Mouse (Mus musculus): ENCODE measurements around the gene Myadml2. TPM values are rescaled to one million over a fixed set of nuclear protein-coding genes. Genes with fewer than 3 reads are reported as not detected.

Myadml2 gene
- polyA plus RNA-seq, 1 experiment: not detected

DNA sequence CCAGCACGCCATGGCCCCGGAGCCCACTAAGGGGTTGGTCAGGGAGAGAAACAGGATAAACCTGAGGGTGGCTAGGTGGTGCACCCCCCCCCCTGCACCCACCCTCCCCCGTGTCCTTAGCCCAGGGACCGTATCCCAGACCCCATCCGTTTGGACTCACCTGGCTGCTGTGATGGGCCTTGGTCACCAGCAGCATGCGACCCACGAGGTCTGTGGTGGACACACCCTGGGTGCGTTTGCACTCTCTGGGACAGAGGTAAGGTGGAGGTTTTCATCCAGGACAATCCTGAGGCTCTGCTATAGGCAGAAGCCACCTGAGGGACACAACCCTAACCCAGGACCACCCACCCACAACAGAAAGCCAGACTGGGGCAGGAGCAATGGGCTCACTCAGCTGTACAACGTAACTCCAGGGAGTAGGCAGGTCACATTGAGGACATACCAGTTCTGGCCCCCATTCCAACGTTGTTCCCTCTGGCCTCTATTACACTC is 34.4 kb downstream of the Myadml2 start:
- TF ChIP-seq GATA1 (IDR thresholded peaks at IDR 0.05; ENCODE audit: low read length): no peak

DNA sequence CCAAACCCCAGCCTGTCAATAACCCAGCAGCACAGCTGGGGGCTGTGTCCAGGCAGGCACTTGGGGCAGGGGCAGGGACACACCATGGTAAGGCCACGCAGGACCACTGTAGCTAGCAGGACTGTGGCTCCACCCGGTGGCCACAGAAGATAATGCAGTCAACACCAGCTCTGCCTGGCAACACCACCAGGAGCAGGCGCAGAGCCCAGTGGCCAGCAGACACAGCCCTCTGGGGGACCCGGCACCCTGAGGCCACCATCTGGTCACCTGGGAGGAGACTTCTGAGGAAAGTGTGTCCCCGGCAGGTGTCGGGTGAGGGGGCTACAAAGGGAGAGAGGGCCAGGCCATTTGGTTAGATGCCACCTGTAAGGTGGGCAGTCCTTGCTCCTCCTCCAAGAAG is 35.2 kb downstream of the Myadml2 start:
- no peak for TF ChIP-seq GATA1 (IDR thresholded peaks at IDR 0.05; ENCODE audit: low read length)

DNA sequence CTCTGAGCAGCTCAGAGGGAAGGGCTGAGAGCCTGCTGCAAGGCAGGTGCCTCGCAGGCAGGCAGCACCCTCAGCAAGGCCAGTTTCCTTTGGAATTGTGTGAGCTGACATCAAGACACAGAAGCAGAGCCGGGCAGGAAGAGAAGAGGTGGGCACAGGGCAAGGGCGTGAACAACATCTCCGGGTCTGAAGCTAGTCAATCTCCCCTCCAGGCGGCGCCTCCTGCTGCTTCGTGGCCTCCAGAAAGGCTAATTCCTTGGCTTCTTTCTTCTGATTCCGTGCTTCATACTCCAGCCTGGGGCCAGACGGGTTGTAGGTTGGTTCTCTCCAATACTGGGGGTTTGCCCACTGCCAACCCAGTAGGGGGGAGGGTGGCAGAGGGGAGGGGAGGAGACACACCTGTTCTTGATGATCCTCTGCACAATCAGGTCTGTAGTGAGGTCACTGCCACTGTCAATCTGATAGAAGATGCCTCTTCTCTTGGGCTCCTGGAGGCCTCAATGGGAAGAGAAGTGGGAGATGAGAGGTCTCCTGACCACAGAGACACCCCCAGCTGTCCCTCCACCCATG is 37.4 kb downstream of the Myadml2 start:
- TF ChIP-seq GATA1 (IDR thresholded peaks at IDR 0.05; ENCODE audit: low read length): no peak

DNA sequence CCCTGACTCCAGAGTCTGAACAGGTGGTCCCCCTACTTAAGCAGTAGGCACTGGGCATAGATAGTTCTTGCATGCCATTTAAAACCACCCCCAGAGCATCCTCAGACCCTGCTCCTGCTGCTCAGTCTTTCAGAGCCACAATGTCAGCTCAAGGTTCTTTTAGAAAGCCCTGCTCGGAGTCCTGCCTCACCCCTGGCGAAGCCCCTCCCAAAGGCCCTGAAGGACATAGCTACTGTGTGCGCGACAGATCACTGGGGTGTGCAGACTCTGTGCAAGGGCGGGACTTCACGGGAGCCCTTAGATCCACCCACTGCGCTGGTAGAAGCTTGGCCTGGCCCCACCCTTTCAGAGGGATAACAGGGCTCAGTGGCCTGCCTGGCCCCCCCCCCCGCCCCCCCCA is 38.7 kb downstream of the Myadml2 start:
- no peak for TF ChIP-seq GATA1 (IDR thresholded peaks at IDR 0.05; ENCODE audit: low read length)

DNA sequence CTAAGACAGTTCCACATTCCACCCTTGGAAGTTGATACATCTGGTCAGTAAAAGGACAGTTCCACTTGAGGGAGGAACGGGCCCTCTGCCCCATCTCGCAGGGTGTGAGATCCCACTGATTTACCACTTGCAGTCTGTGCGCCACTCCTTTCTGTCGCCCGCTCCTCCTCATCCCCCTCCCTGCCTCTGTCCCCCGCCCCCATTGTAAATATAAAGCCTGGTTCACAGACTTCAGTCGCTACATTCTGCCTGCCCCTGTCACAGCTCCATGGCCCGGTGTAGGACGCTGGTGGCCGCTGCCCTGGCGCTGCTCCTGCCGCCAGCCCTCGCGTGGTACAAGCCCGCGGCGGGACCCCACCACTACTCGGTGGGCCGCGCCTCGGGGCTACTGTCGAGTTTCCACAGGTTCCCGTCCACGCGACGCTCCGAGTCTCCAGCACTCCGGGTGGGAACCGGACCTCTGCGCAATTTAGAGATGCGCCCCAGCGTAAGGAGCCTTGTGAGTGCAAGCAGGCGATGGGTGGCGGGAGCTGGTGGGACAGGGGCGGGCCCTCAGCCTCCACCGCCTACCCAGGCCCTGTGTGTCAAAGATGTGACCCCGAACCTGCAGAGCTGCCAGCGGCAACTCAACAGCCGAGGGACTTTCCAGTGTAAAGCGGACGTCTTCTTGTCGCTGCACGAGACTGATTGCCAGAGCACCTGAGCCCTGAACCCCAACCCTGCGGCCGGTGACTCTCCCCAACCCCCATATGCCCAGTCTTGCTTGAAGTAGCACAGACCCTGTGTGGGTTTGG is 39.5 kb downstream of the Myadml2 start, which contains the start of gene Npb:
Gene Npb, plus strand, starts transcription at position 237 of the 794 bp plus-strand sequence.
- no peak for TF ChIP-seq GATA1 (IDR thresholded peaks at IDR 0.05; ENCODE audit: low read length)

DNA sequence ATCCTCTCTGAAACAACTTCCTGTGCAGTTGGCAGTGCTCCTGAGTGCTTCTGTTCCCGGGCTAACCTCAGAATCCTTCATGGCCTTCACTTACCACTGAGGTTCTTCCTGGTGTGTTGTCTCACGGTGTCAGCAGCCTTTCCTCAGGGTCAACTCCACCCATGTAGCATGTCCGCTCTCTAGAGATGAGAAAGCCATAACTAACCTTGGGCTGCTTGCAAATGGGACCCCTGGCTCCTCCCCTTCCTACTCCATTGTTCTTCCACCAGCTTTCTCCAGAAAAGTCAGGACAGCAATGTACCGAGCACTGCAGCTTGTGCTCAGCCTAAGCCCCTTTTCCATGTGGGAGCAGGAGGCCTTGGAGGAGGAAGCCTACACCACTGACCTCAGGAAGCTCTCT is 41.2 kb downstream of the Myadml2 start:
- TF ChIP-seq GATA1 (IDR thresholded peaks at IDR 0.05; ENCODE audit: low read length): no peak

DNA sequence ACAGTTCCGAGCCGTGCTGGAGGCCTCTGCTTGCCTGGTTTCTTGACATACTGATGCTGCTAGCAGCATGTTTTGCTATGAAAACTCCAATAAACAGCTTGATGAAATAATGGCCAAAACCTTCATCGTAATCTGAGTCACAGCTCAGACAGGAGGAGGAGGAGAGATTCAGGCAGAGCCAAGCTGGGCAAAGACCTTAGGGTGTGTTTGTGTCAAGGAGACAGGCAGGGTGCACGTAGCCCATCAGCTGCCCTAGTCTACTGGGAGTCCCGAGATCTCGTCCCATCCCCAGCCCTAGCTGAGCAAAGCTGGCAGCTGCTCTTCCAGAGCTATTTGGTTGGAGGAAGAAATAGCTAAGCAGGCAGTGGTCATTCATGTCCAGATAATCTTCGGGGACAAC is 42.3 kb downstream of the Myadml2 start:
- TF ChIP-seq GATA1 (IDR thresholded peaks at IDR 0.05; ENCODE audit: low read length): no peak

DNA sequence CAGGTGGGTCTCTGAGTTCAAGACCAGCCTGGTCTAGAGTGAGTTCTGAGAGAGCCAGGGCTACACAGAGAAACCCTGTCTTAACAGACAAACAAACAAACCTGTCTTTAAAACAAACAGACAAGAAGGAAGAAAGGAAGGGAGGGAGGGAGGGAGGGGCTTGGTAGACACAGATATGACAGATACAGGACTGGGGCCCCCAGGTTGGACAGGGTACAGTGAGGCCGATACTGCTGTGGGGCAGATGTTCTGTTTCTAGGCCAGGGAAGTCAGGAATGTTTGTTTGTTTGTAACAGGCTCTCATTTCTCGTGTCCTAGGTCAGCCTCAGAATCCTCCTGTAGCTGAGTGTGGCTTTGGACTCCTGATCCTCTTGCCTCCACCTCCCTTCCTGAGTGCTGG is 44.4 kb downstream of the Myadml2 start:
- TF ChIP-seq GATA1 (IDR thresholded peaks at IDR 0.05; ENCODE audit: low read length): no peak

DNA sequence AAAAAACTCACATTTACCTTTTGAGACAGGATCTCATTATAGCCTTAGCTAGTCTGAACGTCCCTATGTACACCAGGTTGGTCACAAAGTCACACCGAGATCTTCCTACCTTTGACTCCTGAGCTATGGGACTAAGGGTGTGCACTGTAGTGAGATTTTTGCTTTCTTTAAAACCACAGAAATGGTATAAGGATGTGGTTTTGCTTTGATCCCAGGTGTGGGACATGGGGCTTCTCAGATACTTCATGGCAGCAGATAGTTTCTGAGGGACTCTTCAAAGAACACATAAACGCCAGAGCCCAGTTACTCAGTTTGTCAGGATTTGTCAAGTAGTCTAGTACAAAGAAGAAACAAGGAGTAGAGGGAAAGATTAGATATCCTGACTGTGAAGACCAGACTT is 47.2 kb downstream of the Myadml2 start:
- no peak for TF ChIP-seq GATA1 (IDR thresholded peaks at IDR 0.05; ENCODE audit: low read length)

DNA sequence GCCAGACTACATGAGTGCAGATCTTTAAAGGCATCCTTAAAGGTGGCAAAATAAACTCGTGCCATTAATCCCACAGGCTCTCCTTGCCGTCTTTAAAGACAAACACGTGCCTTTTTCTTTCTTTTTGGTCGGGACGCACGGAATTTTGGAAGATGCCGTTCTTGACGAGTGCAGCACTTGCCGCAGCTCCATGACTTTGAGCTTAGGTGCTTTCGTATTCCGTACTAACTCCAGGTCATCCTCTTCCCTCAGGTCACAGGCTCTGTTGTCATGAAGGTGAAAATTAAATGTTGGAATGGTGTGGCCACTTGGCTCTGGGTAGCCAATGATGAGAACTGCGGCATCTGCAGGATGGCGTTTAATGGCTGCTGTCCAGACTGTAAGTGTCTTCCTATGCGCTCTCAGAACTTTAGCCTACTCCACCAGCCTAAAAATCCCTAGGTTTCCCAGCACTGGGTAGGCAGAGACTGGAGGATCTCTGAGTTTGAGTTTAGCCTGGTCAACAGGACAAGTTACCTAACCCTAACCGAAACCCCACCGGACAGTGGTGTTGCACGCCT is 48.9 kb downstream of the Myadml2 start:
- no peak for TF ChIP-seq GATA1 (IDR thresholded peaks at IDR 0.05; ENCODE audit: low read length)

DNA sequence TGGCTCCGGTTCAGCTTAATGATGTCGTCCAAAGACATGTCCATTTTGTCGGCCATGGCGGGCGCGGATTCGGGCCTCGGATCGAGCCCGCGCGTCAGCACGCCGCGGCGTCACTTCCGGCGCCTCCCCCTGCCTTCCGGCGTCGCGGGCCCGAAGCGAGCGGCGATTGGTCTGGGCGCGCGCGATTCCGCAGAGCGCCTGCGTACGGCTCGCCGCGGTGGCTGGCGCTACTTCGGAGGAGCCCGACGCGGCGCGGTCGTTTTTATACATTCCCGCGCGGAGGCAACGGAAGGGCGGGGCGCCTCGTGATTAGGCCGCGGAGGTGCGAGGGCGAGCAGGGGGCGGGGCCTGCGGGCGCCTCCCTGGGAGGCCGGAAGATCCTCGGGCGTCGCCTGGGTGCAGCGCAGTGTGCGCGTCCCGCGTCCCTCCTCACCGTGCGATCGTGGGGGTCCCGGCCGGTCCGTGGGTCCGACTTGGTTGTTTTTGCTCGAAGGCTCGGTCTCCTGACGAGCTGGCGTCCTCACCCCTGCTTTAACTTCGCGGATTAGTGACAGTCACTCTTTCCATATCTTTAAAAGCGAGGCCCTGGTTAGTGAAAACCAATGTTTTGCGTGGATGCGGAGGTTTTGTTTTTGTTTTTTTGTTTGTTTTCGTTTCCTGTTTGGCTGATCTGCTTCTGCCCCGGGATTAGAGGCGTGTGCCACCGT is 49.5 kb downstream of the Myadml2 start, which contains the start of the genes Alyref and Anapc11:
Gene Alyref, minus strand, starts transcription at position 83 of the 707 bp plus-strand sequence.
Gene Anapc11, plus strand, starts transcription at position 139 of the 707 bp plus-strand sequence.
- no peak for TF ChIP-seq GATA1 (IDR thresholded peaks at IDR 0.05; ENCODE audit: low read length)

DNA sequence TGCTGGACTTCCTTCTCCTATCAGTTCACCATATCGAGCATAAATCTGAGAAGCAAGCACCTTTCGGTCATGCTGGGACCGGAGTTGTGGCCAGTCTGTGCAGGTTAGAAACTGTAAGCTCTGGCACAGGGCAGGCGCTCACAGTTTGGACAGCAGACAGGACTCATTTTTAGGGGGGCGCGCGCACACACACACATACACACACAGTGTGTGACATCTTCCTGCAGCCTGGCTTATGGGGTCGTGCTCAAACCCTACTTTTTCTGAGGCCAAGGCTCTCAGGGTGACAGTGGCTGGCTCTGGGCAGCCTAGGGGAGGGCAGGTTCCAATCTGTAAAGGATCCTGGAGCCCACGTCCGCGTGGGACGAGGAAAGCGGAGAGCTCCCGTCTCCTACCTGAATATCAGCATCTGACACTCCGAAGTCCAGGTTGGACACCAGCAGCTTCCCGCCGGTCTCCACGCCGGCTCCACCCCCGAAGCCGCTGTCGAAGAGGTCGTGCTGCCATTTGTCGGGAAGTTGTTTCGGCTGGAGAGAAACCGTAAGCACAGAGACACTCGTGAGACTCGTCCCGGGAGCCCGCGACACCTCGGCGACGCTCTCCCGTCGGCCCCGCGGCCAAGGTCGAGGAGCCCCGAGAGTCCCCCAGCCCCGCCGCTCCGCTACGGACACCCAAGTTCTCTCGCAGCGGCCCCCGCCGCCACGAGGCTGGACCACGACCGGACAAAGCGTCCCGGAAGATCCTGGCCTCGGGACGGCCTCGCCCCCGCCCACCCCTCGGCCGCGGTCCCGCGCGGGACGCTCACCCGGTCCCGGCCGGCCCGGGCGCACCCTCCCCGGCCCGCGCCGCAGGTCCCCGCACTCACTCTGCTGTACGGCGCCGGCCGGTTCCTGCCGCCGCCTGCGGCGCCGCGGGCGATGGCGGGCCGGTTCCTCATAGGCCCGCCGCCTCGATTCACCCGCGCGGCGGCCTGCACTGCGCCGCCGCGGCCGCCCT is 50.4 kb downstream of the Myadml2 start:
- no peak for TF ChIP-seq GATA1 (IDR thresholded peaks at IDR 0.05; ENCODE audit: low read length)

Other genes starting within 250 kb of the Myadml2 start
- gene Nploc4, start 210.4 kb downstream of the Myadml2 start, polyA plus RNA-seq (2012): 55.2 and 115 TPM in 2 replicates
- gene Tspan10, start 205.5 kb downstream of the Myadml2 start, polyA plus RNA-seq (2012): not detected in 2 replicates
- gene Pde6g, start 194.7 kb downstream of the Myadml2 start, polyA plus RNA-seq (2012): 0.17 and 0.31 TPM in 2 replicates
- gene Oxld1, start 190.1 kb downstream of the Myadml2 start, polyA plus RNA-seq (2012): 20.5 and 22.7 TPM in 2 replicates
- 50.2 and 76.0 TPM in 2 replicates for gene Ccdc137, start 190.0 kb downstream of the Myadml2 start, polyA plus RNA-seq (2012)
- gene Arl16, start 180.6 kb downstream of the Myadml2 start, polyA plus RNA-seq (2012): 26.9 and 44.9 TPM in 2 replicates
- 600 and 743 TPM in 2 replicates for gene Mrpl12, start 163.5 kb downstream of the Myadml2 start, polyA plus RNA-seq (2012)
- gene Slc25a10, start 156.3 kb downstream of the Myadml2 start, polyA plus RNA-seq (2012): 74.6 and 83.7 TPM in 2 replicates
- gene Gcgr, start 117.5 kb downstream of the Myadml2 start, polyA plus RNA-seq (2012): not detected in 2 replicates
- 170 and 215 TPM in 2 replicates for gene Mcrip1, start 98.4 kb downstream of the Myadml2 start, polyA plus RNA-seq (2012)
- gene Ppp1r27, start 97.0 kb downstream of the Myadml2 start, polyA plus RNA-seq (2012): not detected in 2 replicates
- gene P4hb, start 74.9 kb downstream of the Myadml2 start, polyA plus RNA-seq (2012): 559 and 642 TPM in 2 replicates
- gene Arhgdia, start 66.5 kb downstream of the Myadml2 start, polyA plus RNA-seq (2012): 1,177 and 1,217 TPM in 2 replicates
- gene Alyref, start 49.8 kb downstream of the Myadml2 start, polyA plus RNA-seq (2012): 539 and 588 TPM in 2 replicates
- 200 and 289 TPM in 2 replicates for gene Anapc11, start 49.7 kb downstream of the Myadml2 start, polyA plus RNA-seq (2012)
- gene Npb, start 39.7 kb downstream of the Myadml2 start, polyA plus RNA-seq (2012): 1.7 and 2.3 TPM in 2 replicates
- 149 and 196 TPM in 2 replicates for gene Pcyt2, start 30.2 kb downstream of the Myadml2 start, polyA plus RNA-seq (2012)
- gene Sirt7, start 22.9 kb downstream of the Myadml2 start, polyA plus RNA-seq (2012): 108 and 170 TPM in 2 replicates
- 44.0 and 52.0 TPM in 2 replicates for gene Mafg, start 14.6 kb downstream of the Myadml2 start, polyA plus RNA-seq (2012)
- 1.8 and 3.2 TPM in 2 replicates for gene Pycr1, start 4.4 kb downstream of the Myadml2 start, polyA plus RNA-seq (2012)
- gene Notum, start 13.0 kb upstream of the Myadml2 start, polyA plus RNA-seq (2012): not detected in 2 replicates
- gene Aspscr1, start 24.8 kb upstream of the Myadml2 start, polyA plus RNA-seq (2012): 215 and 275 TPM in 2 replicates
- gene Cenpx, start 65.6 kb upstream of the Myadml2 start, polyA plus RNA-seq (2012): 42.0 and 251 TPM in 2 replicates
- 28.7 and 33.4 TPM in 2 replicates for gene Lrrc45, start 65.8 kb upstream of the Myadml2 start, polyA plus RNA-seq (2012)
- 1.6 and 2.7 TPM in 2 replicates for gene Rac3, start 73.3 kb upstream of the Myadml2 start, polyA plus RNA-seq (2012)
- 28.9 and 50.8 TPM in 2 replicates for gene Dcxr, start 79.1 kb upstream of the Myadml2 start, polyA plus RNA-seq (2012)
- not detected in 2 replicates for gene Cbr2, start 84.0 kb upstream of the Myadml2 start, polyA plus RNA-seq (2012)
- gene Hmga1b, start 114.6 kb upstream of the Myadml2 start, polyA plus RNA-seq (2012): 2,256 and 2,629 TPM in 2 replicates
- gene Rfng, start 136.0 kb upstream of the Myadml2 start, polyA plus RNA-seq (2012): 50.0 and 86.3 TPM in 2 replicates
- gene Gps1, start 136.1 kb upstream of the Myadml2 start, polyA plus RNA-seq (2012): 73.2 and 84.7 TPM in 2 replicates
- 184 and 189 TPM in 2 replicates for gene Dus1l, start 148.2 kb upstream of the Myadml2 start, polyA plus RNA-seq (2012)
- gene Fasn, start 176.4 kb upstream of the Myadml2 start, polyA plus RNA-seq (2012): 420 and 762 TPM in 2 replicates

Measured in G1E-ER4 (cell line).